ENCODE assay signal across 8 mouse cellular contexts in the genomic region with DNA sequence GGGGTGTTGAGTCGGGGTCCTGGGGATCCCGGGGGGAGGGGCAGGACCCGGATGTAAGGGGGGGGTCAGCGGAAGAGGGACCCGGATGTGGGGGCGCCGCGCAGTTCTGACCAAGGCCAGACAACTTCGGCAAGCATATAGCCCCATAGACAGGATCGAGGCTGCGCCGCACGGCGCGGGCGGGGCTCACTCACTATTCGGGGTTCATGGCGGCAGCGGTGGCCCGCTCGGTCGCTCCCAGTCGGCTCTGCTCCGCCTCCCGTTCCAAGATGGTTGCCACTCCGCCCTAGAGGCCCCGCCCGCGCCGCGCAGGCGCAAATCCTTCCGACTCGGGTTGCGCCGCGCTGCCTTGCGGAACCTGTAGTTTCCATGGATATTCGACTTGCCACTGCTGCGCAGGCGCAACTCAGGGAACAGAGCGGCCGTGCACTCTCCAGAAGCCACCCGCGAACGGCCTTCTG. TPM values are rescaled to one million over a fixed set of nuclear protein-coding genes. Genes with fewer than 3 reads are reported as not detected.
DNase-seq lines count a peak whose midpoint lies in the region; ATAC-seq lines count a peak whose summit lies in the region.

A gene (minus strand): TSS at position 342 of the 461 bp plus-strand sequence.

- H3K27ac ChIP-seq in intestine, embryonic 14.5 days (ENCODE audit: low read depth), result peak within 1 kb of the TSS; percentile 91

- H3K4me3 ChIP-seq in intestine, embryonic 14.5 days (ENCODE audit: low read depth, low read length), result peak within 1 kb of the TSS; percentile 86

- H3K36me3 ChIP-seq in intestine, embryonic 14.5 days (ENCODE audit: control insufficient read depth, insufficient read depth, low read length), result peaks cover 66% of the 10 kb centered on the region

- H3K9ac ChIP-seq in intestine, embryonic 14.5 days (ENCODE audit: low read length), result peak within 1 kb of the TSS; percentile 85

- DNase-seq in adrenal gland, adult 18-20 months (ENCODE audit: low spot score in 2 of 2), result peak; percentile 95 to 96
- DNase-seq in embryo, embryonic 11 days, result peak; percentile 99
- peak; percentile 98 for DNase-seq in gastrocnemius, postnatal 25 days
- peak; percentile 95 for DNase-seq in intestine, embryonic 14.5 days (ENCODE audit: low spot score)
- DNase-seq in left cerebral cortex, postnatal 14 days (ENCODE audit: low spot score in 2 of 2), result peak; percentile 99
- peak; percentile 99 for DNase-seq in mesoderm, embryonic 11.5 days (ENCODE audit: low read depth, low spot score)
- peak; percentile 97 to 99 for DNase-seq in right cerebral cortex, postnatal 36 days (ENCODE audit: low spot score in 2 of 2)
- DNase-seq in yolk sac, embryonic 10.5 days (ENCODE audit: low spot score), result peak; percentile 97

- intact Hi-C loops in left cerebral cortex, postnatal 14 days (cut with DNase I), result no loop called here

- under 1% methylated on average over 46 of the region's 46 CpGs for WGBS in intestine, embryonic 14.5 days

- H3K27me3 ChIP-seq in intestine, embryonic 14.5 days (replicated peaks; ENCODE audit: control insufficient read depth, insufficient read depth, low read length), result no peaks in the 10 kb centered on the region

- ATAC-seq in intestine, embryonic 14.5 days (replicated peaks; ENCODE audit: low FRiP score, low TSS enrichment, low read depth), result peak; percentile 91

- H3K4me2 ChIP-seq in intestine, embryonic 14.5 days (ENCODE audit: low read length), result peak within 1 kb of the TSS; percentile 78

- H3K4me1 ChIP-seq in intestine, embryonic 14.5 days (replicated peaks; ENCODE audit: control insufficient read depth, insufficient read depth, low read length), result peaks cover 17% of the 10 kb centered on the region

- H3K9me3 ChIP-seq in intestine, embryonic 14.5 days (ENCODE audit: control insufficient read depth, low read length), result no peaks in the 10 kb centered on the region

RNA-seq across cellular contexts. Expression of the gene that starts here (rescaled TPM):
- 100 to 1,000 TPM; 179 to 194 TPM for total RNA-seq in adrenal gland, adult 18-20 months (2021)
- 100 to 1,000 TPM; 113 to 127 TPM for total RNA-seq in gastrocnemius, postnatal 25 days (2021)
- polyA plus RNA-seq in intestine, embryonic 14.5 days (2014; fragmentation: Nextera tagmentation; extraction: Ambion mirVana), result 246 and 252 TPM in 2 replicates
- total RNA-seq in left cerebral cortex, postnatal 14 days (2021), result 100 to 1,000 TPM; 176 to 184 TPM

Comparison
In these comparisons a context has a peak if more than half of its experiments do, and no peak if none do; other contexts are left out.
1. Peak in every context shown above with its lines: DNase-seq, ATAC-seq, H3K4me3 ChIP-seq and H3K27ac ChIP-seq.